Mouse (Mus musculus): ENCODE measurements at regions not wholly inside any gene's neighbourhood (a gene's known extent, or its start where the extent isn't known, plus 50 kb on each side); places are given as distances from the start of the nearest gene placed in this dataset.

DNA sequence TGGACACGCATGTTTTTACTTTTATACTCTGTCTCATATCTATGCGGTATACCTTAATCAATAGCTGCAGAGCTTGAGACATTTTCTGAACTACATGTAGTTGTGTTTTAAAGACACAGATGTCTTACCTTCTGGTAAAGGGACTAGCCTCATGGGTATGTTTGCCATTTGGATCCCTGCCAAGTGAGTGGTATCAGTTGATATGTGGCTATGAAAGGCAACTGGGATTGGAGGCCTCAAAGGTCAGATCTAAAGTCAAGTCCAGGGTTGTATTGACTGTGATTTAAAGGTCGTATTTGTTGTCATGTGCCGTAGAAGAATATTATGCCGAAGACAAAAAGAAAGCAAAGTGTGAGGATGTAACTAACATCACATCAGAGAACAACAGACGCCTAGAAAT is 399.3 kb upstream of the Lcorl start:
- TF ChIP-seq CTCF (IDR thresholded peaks at IDR 0.05; ENCODE audit: low read depth, low read length) (no peak), EP300 (IDR thresholded peaks at IDR 0.05; ENCODE audit: insufficient read depth, low read depth, low read length) (no peak), POLR2A (IDR thresholded peaks at IDR 0.05; ENCODE audit: insufficient read depth, low read length) (no peak)

Measured in ES-Bruce4 (cell line).